Mouse (Mus musculus): ENCODE data around the gene Cdk19. TPM values are rescaled to one million over a fixed set of nuclear protein-coding genes. Genes with fewer than 3 reads are reported as not detected.

Cdk19 gene
- total RNA-seq, 2 experiments from 2014 or later = 11.9 to 15.7 TPM

- DNase-seq (ENCODE audit: low spot score) = no peak
- intact Hi-C loops (cut with DNase I) = no loop called here
Measured at GRCm38 (mm10) chr10:40469145-40469544, 129.8 kb downstream of the Cdk19 start.

DNA sequence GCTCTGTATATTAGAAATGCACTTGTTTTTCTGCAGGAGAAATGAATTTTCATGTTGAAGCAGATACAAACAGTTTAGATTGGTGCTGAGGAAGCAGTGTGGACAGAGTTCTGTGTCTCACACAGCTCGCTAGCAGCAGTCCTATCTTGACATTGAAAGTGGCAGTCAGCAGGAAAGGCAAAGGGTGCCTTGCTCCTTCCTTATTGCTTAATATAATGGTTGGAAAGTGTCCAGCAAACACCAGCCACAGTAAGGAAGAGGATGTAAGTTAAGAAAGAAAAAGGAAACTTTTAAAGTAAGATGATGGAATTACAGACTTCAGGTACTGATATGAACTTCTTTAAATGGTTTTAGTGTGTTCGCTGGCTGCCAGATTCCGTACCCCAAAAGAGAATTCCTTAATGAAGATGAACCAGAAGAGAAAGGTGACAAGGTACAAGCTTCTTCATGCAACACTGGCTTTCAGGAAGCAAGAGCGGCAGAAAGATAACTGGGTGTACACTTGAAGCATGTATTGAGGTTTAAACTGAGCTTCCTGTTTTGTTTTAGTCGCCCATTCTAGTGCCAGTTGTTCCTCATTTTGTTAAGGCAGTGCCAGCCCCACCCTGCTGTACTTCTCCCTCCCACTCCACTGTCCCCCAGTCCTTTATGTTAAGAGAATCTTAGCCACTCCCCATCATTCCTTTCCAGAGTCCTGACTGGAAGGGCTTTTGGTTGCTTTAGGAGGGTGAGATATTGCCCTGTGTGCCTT is 137.3 kb downstream of the Cdk19 start:
- intact Hi-C loops (cut with DNase I) = no loop called here
- DNase-seq (ENCODE audit: low spot score) = no peak

DNA sequence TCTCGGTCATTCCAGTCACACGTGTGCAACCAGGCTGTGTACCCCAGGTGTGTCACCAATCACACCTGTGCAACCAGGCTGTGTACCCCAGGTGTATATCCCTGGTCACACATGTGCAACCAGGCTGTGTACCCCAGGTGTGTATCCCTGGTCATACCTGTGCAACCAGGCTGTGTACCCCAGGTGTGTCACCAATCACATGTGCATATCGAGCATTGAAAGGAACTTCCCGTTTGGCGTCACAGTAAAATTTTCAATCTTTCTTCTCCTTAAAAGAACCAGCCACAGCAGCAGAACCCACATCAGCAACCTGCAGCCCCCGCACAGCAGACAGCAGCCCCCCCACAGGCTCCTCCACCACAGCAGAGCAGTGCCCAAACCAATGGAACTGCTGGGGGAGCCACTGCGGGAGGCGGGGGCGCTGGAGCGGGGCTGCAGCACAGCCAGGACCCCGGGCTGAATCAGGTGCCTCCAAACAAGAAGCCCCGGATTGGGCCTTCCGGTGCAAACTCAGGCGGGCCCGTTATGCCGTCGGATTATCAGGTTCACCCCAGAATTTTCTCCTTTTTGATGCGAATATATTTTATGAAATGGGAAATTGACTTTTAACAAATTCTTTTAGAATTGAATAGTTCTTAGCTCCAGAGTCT is 138.2 kb downstream of the Cdk19 start:
- DNase-seq (ENCODE audit: low spot score) = no peak
- intact Hi-C loops (cut with DNase I) = no loop called here

GRCm38 (mm10) chr10:40478626-40479025 is 139.3 kb downstream of the Cdk19 start:
- intact Hi-C loops (cut with DNase I) = no loop called here
- DNase-seq (ENCODE audit: low spot score) = no peak

GRCm38 (mm10) chr10:40479216-40479615 is 139.9 kb downstream of the Cdk19 start:
- intact Hi-C loops (cut with DNase I) = no loop called here
- no peak for DNase-seq (ENCODE audit: low spot score)

DNA sequence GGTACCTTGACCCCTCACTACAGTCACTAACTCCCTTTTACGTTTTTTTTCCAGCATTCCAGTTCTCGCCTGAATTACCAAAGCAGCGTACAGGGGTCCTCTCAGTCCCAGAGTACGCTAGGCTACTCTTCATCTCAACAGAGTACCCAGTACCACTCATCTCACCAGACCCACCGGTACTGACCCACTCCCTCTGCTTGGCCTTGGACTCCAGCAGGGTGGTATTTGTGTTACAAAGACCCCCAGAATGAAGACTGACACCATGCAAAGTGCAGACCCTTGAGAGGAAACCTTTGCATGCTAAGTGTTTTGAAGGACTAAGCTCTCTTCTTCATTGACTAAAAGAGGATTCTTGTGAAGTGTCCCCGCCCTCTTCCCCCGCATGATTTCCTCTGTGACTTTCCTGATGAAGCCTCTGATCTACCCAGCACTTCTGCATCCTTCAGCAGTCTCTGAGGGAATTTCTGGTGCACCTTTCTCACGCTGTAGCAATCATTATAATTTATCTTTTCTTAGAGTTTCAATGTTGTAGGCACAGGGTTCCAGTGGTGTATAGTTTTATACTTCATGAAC is 140.3 kb downstream of the Cdk19 start:
- intact Hi-C loops (cut with DNase I) = no loop called here
- DNase-seq (ENCODE audit: low spot score) = no peak

DNA sequence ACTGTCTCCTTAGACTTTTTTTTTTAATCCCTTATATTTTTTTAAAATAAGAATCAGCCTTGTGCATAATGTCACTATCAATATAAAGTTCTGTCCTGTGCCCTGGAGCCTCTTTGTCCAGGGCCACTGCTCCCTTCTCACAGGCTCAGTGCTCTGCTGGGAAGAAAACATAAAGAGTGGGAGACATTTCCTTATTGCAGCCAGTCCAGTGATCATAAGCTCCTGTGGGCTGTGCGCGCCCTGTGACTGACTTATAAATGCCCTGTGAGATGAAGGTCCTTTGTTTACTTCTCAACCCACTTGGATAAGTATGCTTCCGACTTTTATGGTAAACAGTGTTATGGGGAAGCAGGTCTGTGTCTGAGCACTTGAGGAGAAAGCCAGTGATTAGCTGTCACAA is 142.2 kb downstream of the Cdk19 start:
- no peak for DNase-seq (ENCODE audit: low spot score)
- intact Hi-C loops (cut with DNase I) = no loop called here

GRCm38 (mm10) chr10:40482285-40482684 is 142.9 kb downstream of the Cdk19 start:
- no peak for DNase-seq (ENCODE audit: low spot score)
- intact Hi-C loops (cut with DNase I) = no loop called here

- intact Hi-C loops (cut with DNase I) = no loop called here
Measured at GRCm38 (mm10) chr10:40489086-40489796, 149.9 kb downstream of the Cdk19 start.

DNA sequence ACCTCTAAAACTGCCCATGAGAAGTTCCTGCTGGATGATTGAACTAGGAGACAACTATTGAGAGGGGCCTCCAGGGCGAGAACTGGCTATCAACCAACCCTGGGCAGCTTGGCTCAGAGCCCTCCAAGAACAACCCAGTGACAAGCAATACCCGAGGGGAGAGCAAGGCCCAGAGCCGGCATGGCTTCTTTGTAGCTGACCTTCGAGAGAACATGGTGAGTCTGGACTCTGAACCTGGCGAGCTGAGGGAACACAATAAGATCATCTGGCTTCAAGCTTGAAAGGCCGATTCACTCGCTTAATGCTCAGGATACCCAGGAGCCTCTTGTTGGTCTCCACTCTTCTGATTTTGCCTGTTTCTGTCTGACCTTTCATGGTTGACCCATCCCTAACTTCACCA is 151.8 kb downstream of the Cdk19 start:
- intact Hi-C loops (cut with DNase I) = no loop called here
- DNase-seq (ENCODE audit: low spot score) = no peak

More at GRCm38 (mm10) chr10:40489086-40489796, 149.9 kb downstream of the Cdk19 start:
- no peak for DNase-seq (ENCODE audit: low spot score)

DNA sequence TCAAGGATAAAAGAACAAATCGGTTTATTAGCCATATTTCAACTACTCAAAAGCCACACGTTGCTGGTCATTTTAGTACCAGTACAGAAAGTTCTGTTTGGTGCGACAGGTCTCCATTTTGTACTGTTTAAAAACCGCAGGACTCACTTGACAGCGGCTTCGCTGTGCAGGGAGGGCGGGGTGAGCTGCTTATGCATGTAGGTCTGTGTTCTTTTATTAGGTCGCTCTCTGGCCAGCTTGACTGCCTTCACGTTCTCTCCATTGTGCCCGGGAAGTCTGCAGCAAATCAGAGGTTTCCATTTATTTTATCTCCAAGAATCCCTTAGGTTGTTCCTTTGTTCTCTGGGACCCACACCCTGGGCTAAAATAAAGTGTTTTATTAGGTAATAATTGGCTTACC is 152.4 kb downstream of the Cdk19 start:
- intact Hi-C loops (cut with DNase I) = no loop called here
- DNase-seq (ENCODE audit: low spot score) = no peak

GRCm38 (mm10) chr10:40494181-40495162 is 155.1 kb downstream of the Cdk19 start:
- no peak for DNase-seq (ENCODE audit: low spot score)
- intact Hi-C loops (cut with DNase I) = no loop called here

- no peak for DNase-seq (ENCODE audit: low spot score)
- intact Hi-C loops (cut with DNase I) = no loop called here
Measured at GRCm38 (mm10) chr10:40497301-40498041, 158.1 kb downstream of the Cdk19 start.

GRCm38 (mm10) chr10:40498426-40498825 is 159.1 kb downstream of the Cdk19 start:
- DNase-seq (ENCODE audit: low spot score) = no peak
- intact Hi-C loops (cut with DNase I) = no loop called here

- intact Hi-C loops (cut with DNase I) = no loop called here
- peak; percentile 40 for DNase-seq (ENCODE audit: low spot score)
Measured at GRCm38 (mm10) chr10:40499314-40500252, 160.2 kb downstream of the Cdk19 start.

DNA sequence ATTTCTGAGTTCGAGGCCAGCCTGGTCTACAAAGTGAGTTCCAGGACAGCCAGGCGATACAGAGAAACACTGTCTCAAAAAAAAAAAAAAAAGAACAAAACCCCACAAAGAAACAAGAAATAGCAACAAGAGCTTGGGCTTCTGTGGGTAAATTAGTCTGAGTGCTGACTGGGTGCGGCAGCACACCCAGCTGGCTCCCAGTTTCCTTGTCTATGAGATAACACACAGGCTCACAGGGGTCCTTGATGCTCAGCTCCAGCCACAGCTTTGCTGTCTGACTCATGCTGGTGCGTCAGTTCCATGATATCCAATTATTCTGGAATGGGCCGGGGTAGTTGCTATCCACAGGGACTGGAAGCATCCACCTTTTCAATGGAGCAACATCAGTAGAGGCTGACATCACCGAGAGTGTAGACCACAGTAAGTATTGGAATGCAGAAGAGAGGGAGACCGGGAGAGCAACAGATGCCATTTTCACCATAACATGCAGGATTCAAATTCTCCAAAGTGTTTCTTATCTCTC is 161.4 kb downstream of the Cdk19 start:
- DNase-seq (ENCODE audit: low spot score) = no peak
- intact Hi-C loops (cut with DNase I) = no loop called here

DNA sequence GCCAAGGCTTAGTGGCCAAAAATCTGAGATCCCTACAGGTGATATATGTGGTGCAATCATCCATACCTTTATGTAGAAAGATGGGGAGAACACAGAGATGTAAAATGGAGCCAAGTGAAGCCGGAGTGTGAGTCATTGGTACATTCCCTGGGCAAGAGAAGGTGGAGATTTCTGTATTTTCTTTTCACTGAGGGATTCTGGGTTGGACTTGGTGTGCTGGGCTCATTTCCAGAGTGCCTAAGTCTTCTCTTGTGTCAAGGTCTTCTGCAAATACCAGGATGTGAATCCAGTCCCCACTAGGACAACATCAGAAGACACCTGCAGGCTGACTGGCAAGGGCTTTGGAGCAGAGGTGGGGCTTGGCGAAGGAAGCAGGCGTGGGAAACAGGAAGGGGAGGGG is 163.4 kb downstream of the Cdk19 start:
- intact Hi-C loops (cut with DNase I) = no loop called here

DNA sequence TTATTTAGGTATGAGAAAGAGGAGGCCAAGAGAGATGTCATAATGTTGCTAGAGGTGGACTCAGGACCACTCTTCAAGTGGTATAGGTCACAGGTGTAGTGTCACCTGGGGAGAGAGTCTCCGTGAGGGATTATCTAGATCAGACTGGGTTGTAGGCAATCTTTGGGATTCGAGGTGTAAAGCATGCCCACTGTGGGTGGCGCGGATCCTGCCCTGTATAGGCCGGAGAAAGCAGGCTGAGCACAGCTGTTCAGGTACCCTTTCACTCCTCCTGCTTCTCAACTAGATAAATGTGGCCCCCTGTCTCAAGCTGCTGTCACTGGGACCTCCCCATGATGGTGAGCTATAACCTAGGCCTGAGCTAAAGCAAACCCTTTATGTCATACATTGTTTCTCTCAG is 171.0 kb downstream of the Cdk19 start:
- no peak for DNase-seq (ENCODE audit: low spot score)
- intact Hi-C loops (cut with DNase I) = no loop called here

More for the DNA sequence above, 163.4 kb downstream of the Cdk19 start:
- DNase-seq (ENCODE audit: low spot score) = no peak
